Mouse (Mus musculus): ENCODE data around the gene Uprt. TPM values are rescaled to one million over a fixed set of nuclear protein-coding genes. Genes with fewer than 3 reads are reported as not detected.

Uprt gene
- polyA plus RNA-seq, 1 experiment from 2014 or later, result 1.9 TPM

- H3K9ac ChIP-seq (ENCODE audit: low read depth, low read length), result no peak overlapping the region
- no peak overlapping the region for H3K4me3 ChIP-seq (ENCODE audit: low read length)
- H3K27ac ChIP-seq (ENCODE audit: low read depth, low read length), result no peak overlapping the region
- H3K9me3 ChIP-seq (ENCODE audit: control insufficient read depth, low read length), result no peaks in the 10 kb centered on the region
- H3K4me2 ChIP-seq (ENCODE audit: low read length), result no peak overlapping the region
- no peaks in the 10 kb centered on the region for H3K36me3 ChIP-seq (ENCODE audit: control insufficient read depth, insufficient read depth, low read length)
- no peak for ATAC-seq
- 80% methylated on average over 4 of the region's 4 CpGs for WGBS
- no peaks in the 10 kb centered on the region for H3K4me1 ChIP-seq (ENCODE audit: control insufficient read depth, insufficient read depth, low read depth, low read length)
- peaks cover 3% of the 10 kb centered on the region; the same call in 1 of the 2 replicates for H3K27me3 ChIP-seq (replicated peaks; ENCODE audit: control insufficient read depth, insufficient read depth, low read length)
These were observed 6.4 kb downstream of the Uprt start for GRCm38 (mm10) chrX:104488870-104489467.

GRCm38 (mm10) chrX:104489626-104490355, 7.2 kb downstream of the Uprt start:
- H3K4me2 ChIP-seq (ENCODE audit: low read length), result no peak overlapping the region
- H3K4me3 ChIP-seq (ENCODE audit: low read length), result no peak overlapping the region
- 74% methylated on average over 4 of the region's 4 CpGs for whole genome bisulfite sequencing
- no peak overlapping the region for H3K27ac ChIP-seq (ENCODE audit: low read depth, low read length)
- H3K4me1 ChIP-seq (ENCODE audit: control insufficient read depth, insufficient read depth, low read depth, low read length), result no peaks in the 10 kb centered on the region
- H3K9me3 ChIP-seq (ENCODE audit: control insufficient read depth, low read length), result no peaks in the 10 kb centered on the region
- peaks cover 3% of the 10 kb centered on the region; the same call in 1 of the 2 replicates for H3K27me3 ChIP-seq (replicated peaks; ENCODE audit: control insufficient read depth, insufficient read depth, low read length)
- H3K9ac ChIP-seq (ENCODE audit: low read depth, low read length), result no peak overlapping the region
- no peaks in the 10 kb centered on the region for H3K36me3 ChIP-seq (ENCODE audit: control insufficient read depth, insufficient read depth, low read length)
- no peak for ATAC-seq

- Histone ChIP-seq H3K4me3 (ENCODE audit: low read length) (no peak overlapping the region), H3K36me3 (ENCODE audit: control insufficient read depth, insufficient read depth, low read length) (no peaks in the 10 kb centered on the region), H3K27ac (ENCODE audit: low read depth, low read length) (no peak overlapping the region), H3K4me1 (ENCODE audit: control insufficient read depth, insufficient read depth, low read depth, low read length) (no peaks in the 10 kb centered on the region), H3K27me3 (replicated peaks; ENCODE audit: control insufficient read depth, insufficient read depth, low read length) (peaks cover 7% of the 10 kb centered on the region; the same call in 1 of the 2 replicates), H3K9ac (ENCODE audit: low read depth, low read length) (no peak overlapping the region), H3K4me2 (ENCODE audit: low read length) (no peak overlapping the region), H3K9me3 (ENCODE audit: control insufficient read depth, low read length) (no peaks in the 10 kb centered on the region)
- no peak for ATAC-seq
- WGBS, result 65% methylated on average over 5 of the region's 5 CpGs
These were observed 19.1 kb downstream of the Uprt start for GRCm38 (mm10) chrX:104501765-104502164.

- no peak for ATAC-seq
- no peak overlapping the region for H3K4me3 ChIP-seq (ENCODE audit: low read length)
- no peak overlapping the region for H3K4me2 ChIP-seq (ENCODE audit: low read length)
- WGBS, result 93% methylated on average over 4 of the region's 4 CpGs
- no peaks in the 10 kb centered on the region for H3K4me1 ChIP-seq (ENCODE audit: control insufficient read depth, insufficient read depth, low read depth, low read length)
- H3K9me3 ChIP-seq (ENCODE audit: control insufficient read depth, low read length), result no peaks in the 10 kb centered on the region
- no peaks in the 10 kb centered on the region for H3K36me3 ChIP-seq (ENCODE audit: control insufficient read depth, insufficient read depth, low read length)
- H3K27ac ChIP-seq (ENCODE audit: low read depth, low read length), result no peak overlapping the region
- no peak overlapping the region for H3K9ac ChIP-seq (ENCODE audit: low read depth, low read length)
- no peaks in the 10 kb centered on the region for H3K27me3 ChIP-seq (replicated peaks; ENCODE audit: control insufficient read depth, insufficient read depth, low read length)
These were observed 60.0 kb downstream of the Uprt start for GRCm38 (mm10) chrX:104542635-104543034.

- no peak overlapping the region for H3K9ac ChIP-seq (ENCODE audit: low read depth, low read length)
- no peak overlapping the region for H3K27ac ChIP-seq (ENCODE audit: low read depth, low read length)
- H3K4me3 ChIP-seq (ENCODE audit: low read length), result no peak overlapping the region
- no peaks in the 10 kb centered on the region for H3K36me3 ChIP-seq (ENCODE audit: control insufficient read depth, insufficient read depth, low read length)
- no peaks in the 10 kb centered on the region for H3K27me3 ChIP-seq (replicated peaks; ENCODE audit: control insufficient read depth, insufficient read depth, low read length)
- no peaks in the 10 kb centered on the region for H3K4me1 ChIP-seq (ENCODE audit: control insufficient read depth, insufficient read depth, low read depth, low read length)
- no peaks in the 10 kb centered on the region for H3K9me3 ChIP-seq (ENCODE audit: control insufficient read depth, low read length)
- WGBS, result 73% methylated on average over 4 of the region's 4 CpGs
- ATAC-seq, result no peak
- no peak overlapping the region for H3K4me2 ChIP-seq (ENCODE audit: low read length)
These were observed 61.4 kb downstream of the Uprt start for GRCm38 (mm10) chrX:104543919-104544595.

GRCm38 (mm10) chrX:104545283-104545682, 62.7 kb downstream of the Uprt start:
- Histone ChIP-seq H3K36me3 (ENCODE audit: control insufficient read depth, insufficient read depth, low read length) (no peaks in the 10 kb centered on the region), H3K27me3 (replicated peaks; ENCODE audit: control insufficient read depth, insufficient read depth, low read length) (no peaks in the 10 kb centered on the region), H3K4me1 (ENCODE audit: control insufficient read depth, insufficient read depth, low read depth, low read length) (no peaks in the 10 kb centered on the region), H3K4me2 (ENCODE audit: low read length) (no peak overlapping the region), H3K4me3 (ENCODE audit: low read length) (no peak overlapping the region), H3K9me3 (ENCODE audit: control insufficient read depth, low read length) (no peaks in the 10 kb centered on the region), H3K27ac (ENCODE audit: low read depth, low read length) (no peak overlapping the region), H3K9ac (ENCODE audit: low read depth, low read length) (no peak overlapping the region)
- ATAC-seq, result no peak
- WGBS, result 100% methylated on average over 1 of the region's 1 CpGs

Other genes starting within 250 kb of the Uprt start
- gene Abcb7, start 69.0 kb upstream of the Uprt start, polyA plus RNA-seq (2015; fragmentation: Nextera tagmentation; extraction: Ambion mirVana), result 5.4 and 6.6 TPM in 2 replicates
- gene Zdhhc15, start 188.2 kb downstream of the Uprt start, polyA plus RNA-seq (2015; fragmentation: Nextera tagmentation; extraction: Ambion mirVana), result 3.7 and 4.8 TPM in 2 replicates

Data from hindbrain, embryonic 16.5 days (tissue).